Mouse (Mus musculus): ENCODE measurements around the gene Clcn1. TPM values are rescaled to one million over a fixed set of nuclear protein-coding genes. Genes with fewer than 3 reads are reported as not detected.

Clcn1 gene
- polyA plus RNA-seq, 1 experiment from 2014 or later, result 1.2 TPM

DNA sequence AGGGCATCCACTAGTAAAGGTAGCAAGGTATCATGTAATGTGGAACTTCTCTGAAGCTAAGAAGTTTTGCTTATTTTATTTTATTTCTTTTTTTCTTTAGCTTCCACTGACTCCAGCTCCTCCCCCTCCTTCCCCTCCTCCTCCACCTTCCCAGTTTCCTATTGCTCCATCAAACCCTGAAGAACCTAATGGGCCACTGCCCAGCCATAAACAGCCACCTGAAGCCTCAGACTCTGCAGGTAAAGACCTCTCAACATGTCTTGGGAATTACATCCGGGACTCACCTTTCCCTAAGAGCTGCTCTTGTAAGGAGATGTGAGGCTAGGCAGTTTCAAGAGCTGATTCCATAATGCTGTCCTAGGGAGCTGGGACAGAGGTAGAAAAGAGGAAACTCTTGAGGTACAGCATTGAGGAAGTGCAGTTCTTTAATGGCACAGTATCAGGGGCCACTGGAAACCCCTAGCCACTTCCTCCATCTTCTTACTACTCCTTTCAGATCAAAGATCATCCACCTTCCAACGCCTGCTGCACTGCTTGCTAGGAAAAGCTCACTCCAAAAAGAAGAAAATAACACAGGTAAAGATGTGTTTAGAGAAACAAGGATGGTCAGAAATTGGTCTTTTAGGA, 24.1 kb downstream of the Clcn1 start:
- H3K9ac ChIP-seq (replicated peaks), result no peak overlapping the region
- 93% methylated on average over 2 of the region's 2 CpGs for WGBS
- H3K4me2 ChIP-seq, result no peak overlapping the region
- H3K27me3 ChIP-seq (replicated peaks), result no peaks in the 10 kb centered on the region
- H3K4me1 ChIP-seq, result no peaks in the 10 kb centered on the region
- ATAC-seq (ENCODE audit: low FRiP score), result no peak
- H3K36me3 ChIP-seq, result peaks cover 32% of the 10 kb centered on the region
- H3K9me3 ChIP-seq (replicated peaks), result no peaks in the 10 kb centered on the region
- H3K4me3 ChIP-seq (replicated peaks), result no peak overlapping the region
- no peak overlapping the region for H3K27ac ChIP-seq (replicated peaks)

DNA sequence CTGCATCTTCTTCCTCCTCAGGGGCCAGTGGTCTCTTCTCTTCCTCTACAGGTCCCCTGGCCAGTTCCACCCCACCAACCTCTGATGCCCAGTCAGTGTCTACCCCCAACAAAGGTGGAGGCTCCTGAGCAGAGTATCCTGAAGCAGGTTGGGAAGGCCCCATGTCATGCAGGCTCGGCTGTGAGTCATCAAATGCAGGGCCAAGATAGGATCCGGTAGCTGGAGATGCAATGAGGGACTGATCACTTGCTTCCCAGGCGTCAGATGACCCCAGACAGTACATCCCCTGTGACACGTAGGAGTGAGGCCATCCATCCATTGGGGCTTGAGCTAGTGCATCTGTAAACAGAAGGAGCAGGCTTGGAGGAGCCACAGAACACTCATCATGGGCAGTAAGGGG, 31.8 kb downstream of the Clcn1 start:
- Histone ChIP-seq H3K9ac (replicated peaks) (no peak overlapping the region), H3K27me3 (replicated peaks) (no peaks in the 10 kb centered on the region), H3K4me2 (no peak overlapping the region), H3K27ac (replicated peaks) (no peak overlapping the region), H3K4me1 (peaks cover 27% of the 10 kb centered on the region), H3K9me3 (replicated peaks) (no peaks in the 10 kb centered on the region), H3K36me3 (peaks cover 38% of the 10 kb centered on the region), H3K4me3 (replicated peaks) (no peak overlapping the region)
- ATAC-seq (ENCODE audit: low FRiP score), result no peak
- 79% methylated on average over 4 of the region's 4 CpGs for WGBS

DNA sequence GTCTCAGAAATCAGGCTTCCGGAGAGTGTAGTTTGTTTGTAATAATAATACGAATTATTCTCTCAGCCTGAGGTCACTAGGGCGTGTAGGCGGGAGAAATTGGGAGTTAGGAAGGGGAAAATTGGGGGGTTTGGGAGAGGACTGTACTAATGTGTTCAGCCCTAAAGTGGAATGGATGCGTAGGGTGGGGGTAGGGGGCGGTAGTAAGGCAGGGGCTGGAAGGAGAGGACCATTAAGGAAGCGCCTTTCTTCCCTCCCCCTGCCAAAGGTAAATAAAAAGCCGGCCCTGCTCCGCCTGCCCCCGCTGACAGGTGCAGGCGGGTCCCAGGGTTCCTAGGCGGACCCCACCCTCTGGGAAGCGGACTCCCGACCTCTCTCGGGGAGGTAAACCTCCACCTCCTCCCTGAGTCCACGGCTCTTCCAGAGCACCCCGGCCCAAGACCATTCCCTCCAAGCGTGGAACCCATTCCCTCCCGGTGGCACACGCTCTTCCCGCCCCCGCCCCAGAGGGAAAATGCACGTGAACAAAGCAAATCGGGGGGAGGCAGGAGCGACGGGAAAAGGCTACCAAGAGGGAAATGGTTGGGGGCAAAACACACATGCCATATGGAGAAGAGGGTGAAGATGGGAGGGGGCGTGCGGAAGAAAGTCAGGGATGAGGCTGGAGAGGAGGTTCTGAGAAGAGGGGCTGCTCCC, 37.0 kb downstream of the Clcn1 start:
- under 1% methylated on average over 28 of the region's 28 CpGs for WGBS
- Histone ChIP-seq H3K4me1 (peaks cover 38% of the 10 kb centered on the region), H3K4me2 (peak overlapping the region; percentile 80), H3K27ac (replicated peaks) (peak overlapping the region; percentile 93), H3K9ac (replicated peaks) (peak overlapping the region; percentile 73), H3K36me3 (peaks cover 13% of the 10 kb centered on the region), H3K9me3 (replicated peaks) (no peaks in the 10 kb centered on the region), H3K27me3 (replicated peaks) (no peaks in the 10 kb centered on the region), H3K4me3 (replicated peaks) (peak overlapping the region; percentile 64)
- ATAC-seq (ENCODE audit: low FRiP score), result peak; percentile 46

DNA sequence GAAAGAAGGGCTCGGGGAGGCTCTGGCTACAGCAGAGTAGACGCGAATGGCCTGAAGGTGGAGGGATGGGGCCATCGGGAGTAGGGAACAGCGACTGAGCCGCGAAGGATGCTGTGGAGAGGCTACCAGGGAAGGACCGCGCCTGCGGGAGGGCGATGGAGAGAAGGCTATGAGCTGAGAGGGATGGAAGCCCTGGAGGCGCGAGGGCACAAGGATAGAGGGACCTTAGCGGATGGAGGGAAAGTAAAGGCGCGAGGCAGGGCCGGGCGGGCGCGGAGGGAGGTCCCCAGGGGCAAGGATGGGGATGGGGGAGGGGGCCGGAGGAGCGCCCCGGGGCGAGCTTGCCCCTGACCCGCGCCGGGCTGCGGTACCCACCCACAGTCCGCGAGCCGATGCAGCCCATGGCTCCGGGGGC, 37.6 kb downstream of the Clcn1 start:
- peak; percentile 80 for ATAC-seq (ENCODE audit: low FRiP score)
- Histone ChIP-seq H3K9ac (replicated peaks) (peak overlapping the region; percentile 73), H3K4me3 (replicated peaks) (peak overlapping the region; percentile 64), H3K4me1 (peaks cover 38% of the 10 kb centered on the region), H3K27me3 (replicated peaks) (no peaks in the 10 kb centered on the region), H3K4me2 (peak overlapping the region; percentile 80), H3K36me3 (peaks cover 9% of the 10 kb centered on the region; the same call in 1 of the 2 replicates), H3K9me3 (replicated peaks) (no peaks in the 10 kb centered on the region), H3K27ac (replicated peaks) (peak overlapping the region; percentile 93)
- WGBS, result under 1% methylated on average over 23 of the region's 32 CpGs

DNA sequence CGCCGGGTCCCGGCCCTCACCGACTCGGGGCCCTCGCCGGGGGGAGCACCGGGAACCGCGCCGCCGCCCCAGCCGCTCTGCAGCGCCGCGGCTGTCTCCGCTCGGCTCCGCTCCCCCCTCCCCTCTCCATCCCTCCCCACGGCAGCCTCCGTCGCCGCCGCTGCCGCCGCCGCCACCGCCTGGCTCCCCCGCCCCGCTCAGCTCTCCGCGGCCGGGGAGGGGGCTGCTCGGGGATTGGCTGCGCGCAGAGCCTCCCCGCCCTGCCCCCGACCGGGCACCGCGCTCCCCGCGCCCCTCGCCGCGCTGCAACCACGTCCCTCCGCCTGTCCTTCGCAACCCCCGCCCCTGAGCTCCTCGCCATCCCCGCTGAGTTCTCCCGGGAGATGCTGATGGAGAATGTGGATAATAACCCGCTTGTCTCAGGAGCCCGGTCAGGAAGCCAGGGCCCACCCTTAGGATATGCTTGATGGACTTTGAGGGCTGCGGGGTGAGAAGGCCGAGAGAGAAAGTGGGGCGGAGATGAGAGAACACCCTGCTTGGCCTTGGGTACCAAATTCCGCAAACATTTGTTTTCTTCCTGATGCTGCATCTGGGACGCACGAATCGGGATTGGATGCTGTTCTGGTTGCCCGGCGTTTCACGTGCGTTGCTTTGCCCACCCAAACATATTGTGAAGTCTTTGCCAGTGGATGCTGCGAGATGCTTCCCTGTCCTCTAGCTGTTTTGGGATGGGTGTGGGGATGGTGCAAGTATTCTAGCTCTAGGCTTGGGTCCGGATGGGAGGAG, 38.2 kb downstream of the Clcn1 start, which contains the start of gene Fam131b:
Gene Fam131b, minus strand, starts transcription at position 162 of the 786 bp plus-strand sequence.
- Histone ChIP-seq H3K4me1 (peaks cover 38% of the 10 kb centered on the region), H3K27ac (replicated peaks) (peak within 1 kb of the TSS; percentile 93), H3K36me3 (peaks cover 9% of the 10 kb centered on the region; the same call in 1 of the 2 replicates), H3K9ac (replicated peaks) (peak within 1 kb of the TSS; percentile 73), H3K4me3 (replicated peaks) (peak within 1 kb of the TSS; percentile 64), H3K4me2 (peak within 1 kb of the TSS; percentile 80), H3K27me3 (replicated peaks) (no peaks in the 10 kb centered on the region), H3K9me3 (replicated peaks) (no peaks in the 10 kb centered on the region)
- under 1% methylated on average over 42 of the region's 68 CpGs for WGBS
- ATAC-seq (ENCODE audit: low FRiP score), result peak; percentile 93

DNA sequence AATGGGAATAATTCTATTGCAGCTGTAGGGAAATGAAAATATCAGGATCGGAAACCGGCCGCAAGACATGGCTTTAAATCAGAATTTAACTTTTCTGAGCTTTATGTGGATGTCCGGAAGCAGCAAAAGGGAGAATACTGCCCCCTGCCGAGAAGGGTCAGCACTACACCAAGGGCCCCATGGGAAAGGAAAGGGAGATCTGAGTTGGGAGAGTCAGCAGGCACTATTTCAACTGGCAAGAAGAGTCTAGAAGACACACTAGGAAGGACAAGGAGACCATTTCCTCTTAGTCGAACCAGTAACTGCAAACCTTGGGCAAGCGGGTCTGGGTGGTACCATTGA, 38.8 kb downstream of the Clcn1 start:
- peak overlapping the region; percentile 64 for H3K4me3 ChIP-seq (replicated peaks)
- no peak; the same call in 1 of the 2 replicates for ATAC-seq (ENCODE audit: low FRiP score)
- peaks cover 9% of the 10 kb centered on the region; the same call in 1 of the 2 replicates for H3K36me3 ChIP-seq
- H3K9ac ChIP-seq (replicated peaks), result peak overlapping the region; percentile 73
- 3% methylated on average over 7 of the region's 7 CpGs for WGBS
- no peaks in the 10 kb centered on the region for H3K27me3 ChIP-seq (replicated peaks)
- peak overlapping the region; percentile 93 for H3K27ac ChIP-seq (replicated peaks)
- no peaks in the 10 kb centered on the region for H3K9me3 ChIP-seq (replicated peaks)
- peak overlapping the region; percentile 80 for H3K4me2 ChIP-seq
- peaks cover 34% of the 10 kb centered on the region for H3K4me1 ChIP-seq

DNA sequence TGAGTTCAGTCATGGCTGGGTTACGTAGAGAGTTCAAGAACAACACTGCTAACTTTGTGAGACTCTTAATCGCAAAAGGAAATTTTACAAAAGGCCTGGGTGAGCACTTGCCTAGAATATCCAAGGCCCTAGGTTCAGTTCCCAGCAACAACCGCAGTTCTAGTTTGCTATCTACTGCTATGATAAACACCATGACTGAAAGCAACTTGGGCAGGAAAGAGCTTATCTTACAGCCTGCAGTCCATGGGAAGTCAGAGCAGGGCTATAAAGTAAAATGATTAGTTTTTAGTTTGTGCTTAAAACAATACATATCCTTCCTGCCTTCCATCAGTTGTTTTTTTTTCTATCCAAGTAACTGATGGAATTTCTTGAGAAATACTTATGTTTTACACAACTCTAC, 40.0 kb downstream of the Clcn1 start:
- Histone ChIP-seq H3K4me1 (peaks cover 27% of the 10 kb centered on the region), H3K4me2 (no peak overlapping the region), H3K4me3 (replicated peaks) (no peak overlapping the region), H3K9ac (replicated peaks) (no peak overlapping the region), H3K9me3 (replicated peaks) (no peaks in the 10 kb centered on the region), H3K27ac (replicated peaks) (no peak overlapping the region), H3K36me3 (no peaks in the 10 kb centered on the region), H3K27me3 (replicated peaks) (no peaks in the 10 kb centered on the region)
- 100% methylated on average over 3 of the region's 3 CpGs for WGBS
- ATAC-seq (ENCODE audit: low FRiP score), result no peak

DNA sequence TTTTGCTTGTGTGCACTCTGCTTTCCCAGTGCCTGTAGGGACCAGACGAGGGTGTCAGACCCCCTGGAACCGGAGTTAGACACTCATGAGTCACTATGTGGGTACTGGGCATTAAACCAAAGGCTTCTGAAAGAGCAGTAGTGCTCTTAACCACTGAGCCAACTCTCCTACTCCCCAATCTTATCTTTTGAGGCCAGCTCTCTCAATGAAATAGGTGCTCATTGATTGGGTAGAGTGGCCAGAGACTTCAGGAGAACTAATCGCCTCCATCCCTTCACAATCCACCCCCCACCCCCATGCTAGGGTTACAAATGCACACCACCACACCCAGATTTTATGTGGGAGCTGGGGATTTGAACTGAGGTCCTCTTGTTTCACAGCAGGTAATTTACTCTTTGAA, 42.3 kb downstream of the Clcn1 start:
- Histone ChIP-seq H3K9ac (replicated peaks) (no peak overlapping the region), H3K4me1 (peaks cover 7% of the 10 kb centered on the region), H3K27me3 (replicated peaks) (no peaks in the 10 kb centered on the region), H3K4me2 (no peak overlapping the region), H3K4me3 (replicated peaks) (no peak overlapping the region), H3K9me3 (replicated peaks) (no peaks in the 10 kb centered on the region), H3K27ac (replicated peaks) (no peak overlapping the region), H3K36me3 (no peaks in the 10 kb centered on the region)
- ATAC-seq (ENCODE audit: low FRiP score), result no peak
- 78% methylated on average over 3 of the region's 3 CpGs for WGBS

DNA sequence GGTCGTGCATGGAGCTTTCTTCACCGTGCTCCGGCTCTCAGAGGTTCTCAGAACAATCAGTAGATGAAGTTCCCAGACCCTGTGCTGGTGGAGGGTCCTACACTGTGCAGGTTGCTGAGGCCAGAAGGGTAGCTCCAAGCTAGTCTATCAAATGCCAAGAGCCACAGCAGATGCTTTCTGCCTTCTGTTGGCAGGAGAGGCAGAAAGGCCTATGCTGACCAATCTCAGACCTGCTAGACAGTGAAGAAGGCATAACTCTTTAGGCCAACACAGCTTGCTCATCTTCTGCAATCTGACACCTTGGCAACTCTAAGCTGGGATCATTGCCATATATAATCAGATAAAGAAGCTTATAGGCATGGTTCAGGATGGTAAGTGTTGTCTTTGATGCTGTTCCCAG, 43.7 kb downstream of the Clcn1 start:
- H3K9me3 ChIP-seq (replicated peaks), result no peaks in the 10 kb centered on the region
- ATAC-seq (ENCODE audit: low FRiP score), result no peak
- H3K4me3 ChIP-seq (replicated peaks), result no peak overlapping the region
- H3K4me2 ChIP-seq, result no peak overlapping the region
- no peaks in the 10 kb centered on the region for H3K27me3 ChIP-seq (replicated peaks)
- no peaks in the 10 kb centered on the region for H3K36me3 ChIP-seq
- H3K4me1 ChIP-seq, result peaks cover 4% of the 10 kb centered on the region
- 78% methylated on average over 3 of the region's 3 CpGs for WGBS
- H3K9ac ChIP-seq (replicated peaks), result no peak overlapping the region
- H3K27ac ChIP-seq (replicated peaks), result no peak overlapping the region

DNA sequence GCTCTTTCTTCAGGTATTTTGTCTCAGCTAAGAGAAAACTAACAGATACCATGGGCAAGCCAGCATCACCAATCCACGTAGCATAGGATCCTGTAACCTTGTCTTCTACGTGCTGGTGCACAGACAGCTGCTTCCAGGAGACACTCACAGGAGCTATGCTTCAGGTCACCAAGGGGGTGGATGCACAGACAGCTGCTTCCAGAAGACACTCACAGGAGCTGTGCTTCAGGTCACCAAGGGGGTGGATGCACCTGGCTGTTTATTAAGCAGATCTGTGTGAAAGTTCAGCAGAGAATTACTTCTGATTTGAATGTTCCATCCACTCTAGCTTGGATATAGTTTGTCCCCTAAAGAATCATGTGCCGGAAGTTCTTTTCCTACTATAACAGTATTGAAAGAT, 44.5 kb downstream of the Clcn1 start:
- no peaks in the 10 kb centered on the region for H3K27me3 ChIP-seq (replicated peaks)
- H3K4me2 ChIP-seq, result no peak overlapping the region
- H3K36me3 ChIP-seq, result no peaks in the 10 kb centered on the region
- no peak overlapping the region for H3K27ac ChIP-seq (replicated peaks)
- no peaks in the 10 kb centered on the region for H3K9me3 ChIP-seq (replicated peaks)
- H3K9ac ChIP-seq (replicated peaks), result no peak overlapping the region
- H3K4me1 ChIP-seq, result no peaks in the 10 kb centered on the region
- 95% methylated on average over 3 of the region's 3 CpGs for WGBS
- ATAC-seq (ENCODE audit: low FRiP score), result no peak
- no peak overlapping the region for H3K4me3 ChIP-seq (replicated peaks)

DNA sequence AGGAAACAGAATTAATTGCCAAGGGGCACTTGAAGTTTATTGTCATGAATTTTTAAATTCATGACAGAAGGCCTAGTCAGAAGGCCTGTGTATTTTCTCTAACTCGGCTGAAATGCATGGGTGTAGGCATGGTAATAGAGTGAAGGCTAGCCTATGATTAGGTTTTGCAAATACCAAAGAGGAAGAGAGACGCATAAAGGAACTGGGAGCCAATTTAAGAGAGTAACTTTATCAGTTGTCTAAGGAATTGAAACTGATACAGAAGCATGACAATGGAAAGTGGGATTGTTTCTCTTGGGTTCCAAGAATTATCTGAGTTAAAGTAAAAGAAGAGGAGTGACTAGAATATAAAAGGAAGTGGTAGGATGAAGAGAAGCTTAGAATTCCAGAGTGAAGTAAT, 52.7 kb downstream of the Clcn1 start:
- ATAC-seq (ENCODE audit: low FRiP score), result no peak
- no peaks in the 10 kb centered on the region for H3K9me3 ChIP-seq (replicated peaks)
- WGBS, result 97% methylated on average over 2 of the region's 2 CpGs

More for the DNA sequence above, 52.7 kb downstream of the Clcn1 start:
- Histone ChIP-seq H3K27me3 (replicated peaks) (no peaks in the 10 kb centered on the region), H3K4me2 (no peak overlapping the region), H3K9ac (replicated peaks) (no peak overlapping the region), H3K27ac (replicated peaks) (no peak overlapping the region), H3K4me1 (no peaks in the 10 kb centered on the region), H3K4me3 (replicated peaks) (no peak overlapping the region), H3K36me3 (no peaks in the 10 kb centered on the region)

Data from neural tube, embryonic 15.5 days (tissue).